Mouse (Mus musculus) C2C12 (cell line): ENCODE measurements around the gene Gm49396.

ENCODE experiments used
- CTCF ChIP-seq: IDR thresholded peaks from one replicate; pipeline ENCODE4 v1.5.1; 2011; ENCODE audit not compliant: control insufficient read depth, insufficient read depth, insufficient read length
- MYOG ChIP-seq: IDR thresholded peaks from one replicate; pipeline ENCODE4 v1.6.1; 2011; ENCODE audit not compliant: control insufficient read depth, insufficient read length; ENCODE audit errors: extremely low read depth

DNA sequence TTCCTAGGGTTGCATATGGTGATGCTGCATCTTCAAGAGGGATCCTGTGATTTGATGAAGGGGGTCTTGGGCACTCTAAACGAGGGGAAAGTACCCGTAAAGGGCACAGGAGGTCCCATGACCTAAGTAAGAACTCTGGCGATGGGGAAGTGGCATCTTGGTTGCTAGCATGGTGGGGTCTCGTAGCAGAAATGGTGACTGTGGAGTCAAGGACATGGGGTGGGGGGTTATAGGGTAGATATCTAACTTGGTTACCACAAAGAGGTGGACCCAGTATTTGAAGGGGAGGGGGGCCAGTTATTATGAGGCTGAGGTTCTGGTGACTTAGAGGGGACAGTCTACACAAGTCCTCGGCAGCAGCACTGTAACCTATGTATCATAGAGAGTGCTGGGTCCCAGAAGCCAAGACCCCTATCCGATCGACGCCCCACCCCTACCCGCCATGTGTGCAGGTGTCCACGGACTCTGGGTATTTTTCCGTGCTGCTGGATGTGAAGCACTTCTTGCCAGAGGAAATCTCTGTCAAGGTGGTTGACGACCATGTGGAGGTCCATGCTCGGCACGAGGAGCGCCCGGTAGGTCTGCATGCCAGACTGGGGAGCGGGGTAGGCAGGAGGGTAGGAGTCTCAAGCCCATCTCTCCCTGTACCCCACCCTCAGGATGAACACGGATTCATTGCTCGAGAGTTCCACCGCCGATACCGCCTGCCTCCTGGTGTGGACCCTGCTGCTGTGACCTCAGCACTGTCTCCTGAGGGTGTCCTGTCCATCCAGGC is 9.1 kb upstream of the Gm49396 start:
- no peak for TF ChIP-seq CTCF
- no peak for TF ChIP-seq MYOG
